Mouse (Mus musculus) forebrain, embryonic 15.5 days (tissue): ENCODE data around the gene Uhmk1. TPM values are rescaled to one million over a fixed set of nuclear protein-coding genes. Genes with fewer than 3 reads are reported as not detected.

Source experiments
- ATAC-seq: fragments of 200-750 bp; cut with Nextera tagmentation; replicated peaks from 2 replicates; pipeline ENCODE4 v1.8.0; 2017; ENCODE audit warnings: mild to moderate bottlenecking, moderate TSS enrichment, moderate library complexity
- H3K27ac ChIP-seq: fragments of 300-500 bp; sonication (generic); replicated peaks from 2 replicates; pipeline ENCODE4 v1.5.1; 2015; ENCODE audit warnings: mild to moderate bottlenecking, inconsistent platforms
- H3K27me3 ChIP-seq: fragments of 300-500 bp; sonication (generic); 2 replicates; pipeline ENCODE4 v1.6.1; 2015; ENCODE audit warnings: inconsistent platforms
- H3K36me3 ChIP-seq: fragments of 300-500 bp; sonication (generic); 2 replicates; pipeline ENCODE4 v1.6.1; 2015; ENCODE audit warnings: mild to moderate bottlenecking, inconsistent platforms
- H3K4me1 ChIP-seq: fragments of 300-500 bp; sonication (generic); 2 replicates; pipeline ENCODE4 v1.6.1; 2015; ENCODE audit warnings: inconsistent platforms
- H3K4me2 ChIP-seq: fragments of 300-500 bp; sonication (generic); replicated peaks from 2 replicates; pipeline ENCODE4 v1.6.1; 2015; ENCODE audit warnings: mild to moderate bottlenecking, inconsistent platforms
- H3K4me3 ChIP-seq: fragments of 300-500 bp; sonication (generic); 2 replicates; pipeline ENCODE4 v1.5.1; 2015; ENCODE audit warnings: mild to moderate bottlenecking, inconsistent platforms
- H3K9ac ChIP-seq: fragments of 300-500 bp; sonication (generic); replicated peaks from 2 replicates; pipeline ENCODE4 v1.6.1; 2015; ENCODE audit warnings: mild to moderate bottlenecking, inconsistent platforms
- H3K9me3 ChIP-seq: fragments of 300-500 bp; sonication (generic); 2 replicates; pipeline ENCODE4 v1.6.1; 2016; ENCODE audit warnings: inconsistent platforms
- WGBS: fragments of 180-500 bp; shearing (Covaris S2); methylation state at CpG from one replicate; pipeline ENCODE4 v1.1.7; 2015; ENCODE audit warnings: mixed read lengths; 5-methylcytosine and 5-hydroxymethylcytosine counted together
- polyA plus RNA-seq: library from polyadenylated mRNA; unstranded; fragments of >200 nt; fragmentation: Nextera tagmentation; extraction: Ambion mirVana; gene quantifications from 2 replicates; pipeline ENCODE4 v1.2.1, GENCODE M21; 2015

The Uhmk1 gene
- polyA plus RNA-seq, 1 experiment from 2014 or later = 7.5 TPM

GRCm38 (mm10) chr1:170206395-170206794 is 8.8 kb downstream of the Uhmk1 start:
- no peaks in the 10 kb centered on the region for H3K9me3 ChIP-seq
- H3K27ac ChIP-seq = no peak overlapping the region
- H3K4me2 ChIP-seq = no peak overlapping the region
- H3K4me1 ChIP-seq = no peaks in the 10 kb centered on the region
- H3K4me3 ChIP-seq = no peak overlapping the region
- H3K9ac ChIP-seq = no peak overlapping the region
- 94% methylated on average over 6 of the region's 6 CpGs for whole genome bisulfite sequencing
- no peak for ATAC-seq
- no peaks in the 10 kb centered on the region for H3K27me3 ChIP-seq
- peaks cover 52% of the 10 kb centered on the region for H3K36me3 ChIP-seq

- H3K4me3 ChIP-seq = no peak overlapping the region
- no peak overlapping the region for H3K27ac ChIP-seq
- no peaks in the 10 kb centered on the region for H3K9me3 ChIP-seq
- no peaks in the 10 kb centered on the region for H3K27me3 ChIP-seq
- H3K36me3 ChIP-seq = peaks cover 62% of the 10 kb centered on the region
- H3K4me2 ChIP-seq = no peak overlapping the region
- no peak overlapping the region for H3K9ac ChIP-seq
- WGBS = 87% methylated on average over 3 of the region's 3 CpGs
- H3K4me1 ChIP-seq = no peaks in the 10 kb centered on the region
- 0 out of 2 replicates have a peak, but pooled peaks have one; percentile 26 for ATAC-seq
Measured at GRCm38 (mm10) chr1:170200379-170200778, 14.8 kb downstream of the Uhmk1 start.

- Histone ChIP-seq H3K27me3 (no peaks in the 10 kb centered on the region), H3K4me3 (no peak overlapping the region), H3K4me1 (no peaks in the 10 kb centered on the region), H3K9me3 (no peaks in the 10 kb centered on the region), H3K27ac (no peak overlapping the region), H3K36me3 (peaks cover 76% of the 10 kb centered on the region), H3K4me2 (no peak overlapping the region), H3K9ac (no peak overlapping the region)
- WGBS = 93% methylated on average over 8 of the region's 8 CpGs
- no peak for ATAC-seq
Measured at GRCm38 (mm10) chr1:170196211-170196610, 19.0 kb downstream of the Uhmk1 start.

- no peaks in the 10 kb centered on the region for H3K4me1 ChIP-seq
- H3K36me3 ChIP-seq = peaks cover 45% of the 10 kb centered on the region
- H3K9ac ChIP-seq = no peak overlapping the region
- H3K27me3 ChIP-seq = no peaks in the 10 kb centered on the region
- no peak for ATAC-seq
- H3K4me3 ChIP-seq = no peak overlapping the region
- no peaks in the 10 kb centered on the region for H3K9me3 ChIP-seq
- no peak overlapping the region for H3K27ac ChIP-seq
- H3K4me2 ChIP-seq = no peak overlapping the region
- whole genome bisulfite sequencing = 88% methylated on average over 1 of the region's 1 CpGs
Measured at GRCm38 (mm10) chr1:170191925-170192324, 23.3 kb downstream of the Uhmk1 start.

GRCm38 (mm10) chr1:170190225-170190624 is 25.0 kb downstream of the Uhmk1 start:
- Histone ChIP-seq H3K4me2 (no peak overlapping the region), H3K27me3 (no peaks in the 10 kb centered on the region), H3K27ac (no peak overlapping the region), H3K9ac (no peak overlapping the region), H3K36me3 (peaks cover 29% of the 10 kb centered on the region), H3K4me3 (no peak overlapping the region), H3K9me3 (no peaks in the 10 kb centered on the region), H3K4me1 (no peaks in the 10 kb centered on the region)
- no peak for ATAC-seq
- WGBS = 88% methylated on average over 4 of the region's 4 CpGs

GRCm38 (mm10) chr1:170188601-170189000 is 26.6 kb downstream of the Uhmk1 start:
- H3K4me1 ChIP-seq = no peaks in the 10 kb centered on the region
- no peaks in the 10 kb centered on the region for H3K27me3 ChIP-seq
- H3K4me3 ChIP-seq = no peak overlapping the region
- H3K36me3 ChIP-seq = peaks cover 12% of the 10 kb centered on the region
- H3K9me3 ChIP-seq = no peaks in the 10 kb centered on the region
- WGBS = 81% methylated on average over 11 of the region's 11 CpGs
- no peak overlapping the region for H3K4me2 ChIP-seq
- no peak overlapping the region for H3K9ac ChIP-seq
- no peak for ATAC-seq
- H3K27ac ChIP-seq = no peak overlapping the region

- no peak for ATAC-seq
Measured at GRCm38 (mm10) chr1:170186531-170186930, 28.7 kb downstream of the Uhmk1 start.

GRCm38 (mm10) chr1:170185137-170185536 is 30.1 kb downstream of the Uhmk1 start:
- Histone ChIP-seq H3K4me2 (no peak overlapping the region), H3K4me1 (no peaks in the 10 kb centered on the region), H3K4me3 (no peak overlapping the region), H3K27me3 (no peaks in the 10 kb centered on the region), H3K27ac (no peak overlapping the region), H3K36me3 (no peaks in the 10 kb centered on the region), H3K9me3 (no peaks in the 10 kb centered on the region), H3K9ac (no peak overlapping the region)
- WGBS = 93% methylated on average over 3 of the region's 3 CpGs
- ATAC-seq = no peak

More at GRCm38 (mm10) chr1:170186531-170186930, 28.7 kb downstream of the Uhmk1 start:
- H3K9ac ChIP-seq = no peak overlapping the region
- 87% methylated on average over 5 of the region's 5 CpGs for WGBS
- H3K27ac ChIP-seq = no peak overlapping the region
- H3K4me3 ChIP-seq = no peak overlapping the region
- H3K36me3 ChIP-seq = no peaks in the 10 kb centered on the region
- H3K4me1 ChIP-seq = no peaks in the 10 kb centered on the region
- no peak overlapping the region for H3K4me2 ChIP-seq
- H3K9me3 ChIP-seq = no peaks in the 10 kb centered on the region
- no peaks in the 10 kb centered on the region for H3K27me3 ChIP-seq

GRCm38 (mm10) chr1:170182706-170183105 is 32.5 kb downstream of the Uhmk1 start:
- H3K27ac ChIP-seq = no peak overlapping the region

GRCm38 (mm10) chr1:170176661-170177239 is 38.4 kb downstream of the Uhmk1 start:
- Histone ChIP-seq H3K36me3 (no peaks in the 10 kb centered on the region), H3K4me3 (no peak overlapping the region), H3K9ac (no peak overlapping the region), H3K4me2 (no peak overlapping the region), H3K9me3 (no peaks in the 10 kb centered on the region), H3K27me3 (no peaks in the 10 kb centered on the region), H3K27ac (no peak overlapping the region), H3K4me1 (peaks cover 16% of the 10 kb centered on the region)
- 89% methylated on average over 8 of the region's 8 CpGs for WGBS
- no peak for ATAC-seq

More at GRCm38 (mm10) chr1:170182706-170183105, 32.5 kb downstream of the Uhmk1 start:
- Histone ChIP-seq H3K9me3 (no peaks in the 10 kb centered on the region), H3K9ac (no peak overlapping the region), H3K4me2 (no peak overlapping the region), H3K4me1 (no peaks in the 10 kb centered on the region), H3K4me3 (no peak overlapping the region), H3K36me3 (no peaks in the 10 kb centered on the region), H3K27me3 (no peaks in the 10 kb centered on the region)
- no peak for ATAC-seq

GRCm38 (mm10) chr1:170175848-170176247 is 39.3 kb downstream of the Uhmk1 start:
- H3K4me3 ChIP-seq = no peak overlapping the region
- WGBS = 55% methylated on average over 6 of the region's 6 CpGs
- H3K4me2 ChIP-seq = no peak overlapping the region
- no peak overlapping the region for H3K9ac ChIP-seq
- H3K4me1 ChIP-seq = peaks cover 16% of the 10 kb centered on the region
- no peaks in the 10 kb centered on the region for H3K36me3 ChIP-seq
- no peak overlapping the region for H3K27ac ChIP-seq
- H3K9me3 ChIP-seq = no peaks in the 10 kb centered on the region
- ATAC-seq = no peak
- no peaks in the 10 kb centered on the region for H3K27me3 ChIP-seq

- under 1% methylated on average over 52 of the region's 52 CpGs for WGBS
- H3K4me2 ChIP-seq = peak within 1 kb of the TSS; percentile 83
- peak within 1 kb of the TSS; percentile 86 for H3K27ac ChIP-seq
- no peaks in the 10 kb centered on the region for H3K9me3 ChIP-seq
- peak within 1 kb of the TSS; percentile 62 for H3K9ac ChIP-seq
- no peaks in the 10 kb centered on the region for H3K27me3 ChIP-seq
- H3K4me3 ChIP-seq = peak within 1 kb of the TSS; percentile 56
- no peaks in the 10 kb centered on the region for H3K36me3 ChIP-seq
- H3K4me1 ChIP-seq = peaks cover 16% of the 10 kb centered on the region
- peak; percentile 99 for ATAC-seq
Measured at GRCm38 (mm10) chr1:170174814-170175332, 40.3 kb downstream of the Uhmk1 start, which contains the start of gene Uap1. TSS of gene Uap1 (minus strand) at chr1:170174957.
